In genomic region chr16:13405403-13405802, GRCm38 (mm10) we compare ENCODE assay signal across 22 mouse cellular contexts.
"Had no signal": no experiment of that assay in that cellular context is flagged by ENCODE, and none has a peak within 500 bp of the region (broad histone marks: within the 10 kb centered on the region; RNA-seq: fewer than 3 reads in every experiment).

No protein-coding gene starts in this region.

- DNase-seq: gastrocnemius, adult 2 months; gastrocnemius, postnatal 10 days; gastrocnemius, postnatal 25 days; heart, adult 18-20 months; heart, postnatal 14 days; heart, postnatal 36 days; kidney, adult 11 months; kidney, adult 2 months; kidney, adult 9 months; kidney, postnatal 14 days; kidney, postnatal 36 days; left cerebral cortex, postnatal 4 days had no signal

- H3K9ac ChIP-seq: heart, embryonic 13.5 days; heart, embryonic 15.5 days; hindbrain, embryonic 13.5 days; hindbrain, embryonic 15.5 days; kidney, embryonic 15.5 days; limb, embryonic 13.5 days; limb, embryonic 15.5 days; liver, embryonic 12.5 days had no signal

- H3K4me3 ChIP-seq: gastrocnemius, adult 2 months; heart, embryonic 13.5 days; heart, embryonic 15.5 days; hindbrain, embryonic 13.5 days; hindbrain, embryonic 15.5 days; kidney, embryonic 15.5 days; limb, embryonic 13.5 days; limb, embryonic 15.5 days; liver, embryonic 12.5 days had no signal

- H3K4me1 ChIP-seq: heart, embryonic 13.5 days; heart, embryonic 15.5 days; hindbrain, embryonic 13.5 days; hindbrain, embryonic 15.5 days; limb, embryonic 13.5 days; limb, embryonic 15.5 days; liver, embryonic 12.5 days had no signal

- H3K27me3 ChIP-seq: heart, embryonic 13.5 days; heart, embryonic 15.5 days; hindbrain, embryonic 13.5 days; hindbrain, embryonic 15.5 days; kidney, embryonic 15.5 days; limb, embryonic 13.5 days; limb, embryonic 15.5 days; liver, embryonic 12.5 days had no signal

- H3K27ac ChIP-seq: gastrocnemius, adult 2 months; heart, embryonic 13.5 days; heart, embryonic 15.5 days; hindbrain, embryonic 13.5 days; hindbrain, embryonic 15.5 days; hindbrain, postnatal 0 days; kidney, embryonic 15.5 days; kidney, postnatal 0 days; limb, embryonic 13.5 days; limb, embryonic 15.5 days; liver, embryonic 12.5 days had no signal
